In the genomic region with DNA sequence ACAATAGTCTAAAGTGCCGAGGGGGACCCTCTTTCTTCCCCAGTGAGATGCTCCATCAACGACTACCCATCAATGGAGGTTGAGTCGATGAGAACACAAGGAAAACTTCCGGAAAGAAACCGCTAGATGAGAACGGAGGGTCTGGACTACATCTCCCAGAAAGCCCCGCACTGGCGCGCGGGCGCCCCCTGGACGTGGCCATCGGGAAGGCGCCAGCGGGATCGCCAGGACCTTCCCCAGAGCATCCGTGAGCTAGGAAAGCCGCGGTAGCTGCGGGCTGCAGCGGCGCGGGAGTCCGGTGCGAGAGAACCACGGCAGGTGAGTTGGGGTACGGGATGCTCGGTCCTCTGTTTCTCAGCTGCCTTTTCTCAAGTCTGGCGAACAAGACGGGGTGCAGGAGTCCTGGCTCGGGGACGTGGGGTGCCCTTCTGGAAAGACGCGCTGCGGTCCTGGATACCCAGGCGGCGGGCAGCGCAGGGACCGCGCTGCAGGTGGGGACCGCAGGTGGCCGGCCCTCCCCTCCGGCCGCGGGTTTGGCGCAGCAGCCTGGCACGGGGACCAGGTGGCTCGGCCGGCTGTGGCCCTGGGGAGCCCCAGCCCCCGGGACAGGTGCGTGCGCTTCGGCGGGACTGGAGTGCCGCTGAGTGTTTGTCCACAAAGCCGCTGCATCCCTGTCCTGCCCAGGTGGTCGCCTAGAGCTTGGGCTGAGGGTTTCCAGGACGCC, we compare ENCODE assay signal across 8 mouse cellular contexts. TPM values are rescaled to one million over a fixed set of nuclear protein-coding genes. Genes with fewer than 3 reads are reported as not detected.
DNase-seq lines count a peak whose midpoint lies in the region; ATAC-seq lines count a peak whose summit lies in the region.

A gene (plus strand): TSS at position 192 of the 724 bp plus-strand sequence.

- peaks cover 7% of the 10 kb centered on the region; the same call in 1 of the 2 replicates for H3K27me3 ChIP-seq in embryonic facial prominence, embryonic 11.5 days (ENCODE audit: control insufficient read depth, insufficient read depth, low read length)
- peaks cover 15% of the 10 kb centered on the region; the same call in 1 of the 2 replicates for H3K27me3 ChIP-seq in midbrain, embryonic 11.5 days (ENCODE audit: control insufficient read depth, insufficient read depth, low read length)

- WGBS in embryonic facial prominence, embryonic 11.5 days = under 1% methylated on average over 55 of the region's 58 CpGs
- WGBS in midbrain, embryonic 11.5 days = under 1% methylated on average over 57 of the region's 58 CpGs

- H3K9ac ChIP-seq in embryonic facial prominence, embryonic 11.5 days (replicated peaks; ENCODE audit: low read length) = peak within 1 kb of the TSS; percentile 41
- peak within 1 kb of the TSS; percentile 61 for H3K9ac ChIP-seq in midbrain, embryonic 11.5 days (ENCODE audit: low read length)

- ATAC-seq in embryonic facial prominence, embryonic 11.5 days (replicated peaks; ENCODE audit: insufficient number of reproducible peaks, low FRiP score, low TSS enrichment, low read depth) = peak; percentile 88
- ATAC-seq in midbrain, embryonic 11.5 days (ENCODE audit: low FRiP score) = peak; percentile 92

- DNase-seq in adrenal gland, postnatal 25 days = peak; percentile 92
- peak; percentile 94 for DNase-seq in embryonic facial prominence, embryonic 11.5 days (ENCODE audit: low spot score)
- peak; percentile 98 for DNase-seq in heart, adult 11 months
- peak; percentile 83 for DNase-seq in kidney, adult 11 months
- peak; percentile 93 for DNase-seq in left cerebral cortex, postnatal 4 days
- peak; percentile 100 for DNase-seq in midbrain, embryonic 11.5 days (ENCODE audit: low spot score, missing footprints)
- DNase-seq in right cerebral cortex, postnatal 4 days = peak; percentile 98
- peak; percentile 79 for DNase-seq in yolk sac, embryonic 10.5 days (ENCODE audit: low spot score)

- peak within 1 kb of the TSS; percentile 100 for H3K4me2 ChIP-seq in embryonic facial prominence, embryonic 11.5 days (ENCODE audit: low read depth, low read length)
- peak within 1 kb of the TSS; percentile 100 for H3K4me2 ChIP-seq in midbrain, embryonic 11.5 days

- H3K27ac ChIP-seq in embryonic facial prominence, embryonic 11.5 days (replicated peaks; ENCODE audit: low read depth, low read length) = no peak within 1 kb of the TSS
- no peak within 1 kb of the TSS for H3K27ac ChIP-seq in midbrain, embryonic 11.5 days (ENCODE audit: low read depth, low read length)

- intact Hi-C loops in left cerebral cortex, postnatal 4 days (cut with DNase I) = no loop called here

- H3K4me1 ChIP-seq in embryonic facial prominence, embryonic 11.5 days (ENCODE audit: control insufficient read depth, insufficient read depth, low read length) = no peaks in the 10 kb centered on the region
- no peaks in the 10 kb centered on the region for H3K4me1 ChIP-seq in midbrain, embryonic 11.5 days (ENCODE audit: control insufficient read depth, insufficient read depth, low read length)

- no peaks in the 10 kb centered on the region for H3K9me3 ChIP-seq in embryonic facial prominence, embryonic 11.5 days (replicated peaks; ENCODE audit: control insufficient read depth, low read length)
- no peaks in the 10 kb centered on the region for H3K9me3 ChIP-seq in midbrain, embryonic 11.5 days (ENCODE audit: control insufficient read depth, low read length)

- H3K4me3 ChIP-seq in embryonic facial prominence, embryonic 11.5 days (ENCODE audit: low read depth, low read length) = peak within 1 kb of the TSS; percentile 61
- H3K4me3 ChIP-seq in midbrain, embryonic 11.5 days (ENCODE audit: low read depth, low read length) = peak within 1 kb of the TSS; percentile 62

- no peaks in the 10 kb centered on the region for H3K36me3 ChIP-seq in embryonic facial prominence, embryonic 11.5 days (replicated peaks; ENCODE audit: control insufficient read depth, insufficient read depth, low read depth, low read length)
- H3K36me3 ChIP-seq in midbrain, embryonic 11.5 days (ENCODE audit: control insufficient read depth, insufficient read depth, low read length) = no peaks in the 10 kb centered on the region

RNA-seq across cellular contexts. Expression of the gene that starts here (rescaled TPM):
- total RNA-seq in adrenal gland, postnatal 25 days (2021) = 8.9 and 9.7 TPM in 2 replicates
- polyA plus RNA-seq in embryonic facial prominence, embryonic 11.5 days (2014; fragmentation: Nextera tagmentation; extraction: Ambion mirVana) = 15.3 and 17.2 TPM in 2 replicates
- total RNA-seq in left cerebral cortex, postnatal 4 days (2021) = 10 to 100 TPM; 24.8 to 27.6 TPM
- polyA plus RNA-seq in midbrain, embryonic 11.5 days (2014; fragmentation: Nextera tagmentation; extraction: Ambion mirVana) = 15.8 and 16.3 TPM in 2 replicates
